In genomic region chr3:89337721-89338578, GRCm38 (mm10) we compare ENCODE assay signal across 8 mouse cellular contexts. TPM values are rescaled to one million over a fixed set of nuclear protein-coding genes. Genes with fewer than 3 reads are reported as not detected.
DNase-seq lines count a peak whose midpoint lies in the region; ATAC-seq and TF ChIP-seq lines count a peak whose summit lies in the region.

TSS of gene Efna4 (minus strand) at chr3:89338028.

- no peaks in the 10 kb centered on the region for H3K9me3 ChIP-seq in heart, embryonic 11.5 days (replicated peaks; ENCODE audit: control insufficient read depth, low read length)
- H3K9me3 ChIP-seq in stomach, postnatal 0 days (ENCODE audit: control insufficient read depth, low read length), result no peaks in the 10 kb centered on the region

- peaks cover 9% of the 10 kb centered on the region; the same call in 1 of the 2 replicates for H3K36me3 ChIP-seq in heart, embryonic 11.5 days (ENCODE audit: control insufficient read depth, insufficient read depth, low read length)
- peaks cover 2% of the 10 kb centered on the region; the same call in 1 of the 2 replicates for H3K36me3 ChIP-seq in stomach, postnatal 0 days (ENCODE audit: control insufficient read depth, insufficient read depth, low read length)

- WGBS in heart, embryonic 11.5 days (ENCODE audit: insufficient replicate concordance), result under 1% methylated on average over 44 of the region's 44 CpGs
- 1% methylated on average over 44 of the region's 44 CpGs for WGBS in stomach, postnatal 0 days

- H3K4me3 ChIP-seq in heart, embryonic 11.5 days (ENCODE audit: low read depth, low read length), result peak within 1 kb of the TSS; percentile 84
- H3K4me3 ChIP-seq in stomach, postnatal 0 days (ENCODE audit: low read depth, low read length), result peak within 1 kb of the TSS; percentile 78

- TF ChIP-seq EP300 in stomach, postnatal 0 days (optimal IDR thresholded peaks at IDR 0.05), result no peak

- peak; percentile 79 for ATAC-seq in heart, embryonic 11.5 days (replicated peaks; ENCODE audit: insufficient number of reproducible peaks, low FRiP score, low TSS enrichment)
- peak; percentile 66 for ATAC-seq in stomach, postnatal 0 days (ENCODE audit: low FRiP score, low TSS enrichment)

- H3K9ac ChIP-seq in heart, embryonic 11.5 days (ENCODE audit: low read depth, low read length), result peak within 1 kb of the TSS; percentile 88
- peak within 1 kb of the TSS; percentile 85 for H3K9ac ChIP-seq in stomach, postnatal 0 days (ENCODE audit: low read length)

- 0 out of 2 replicates have a peak, but pooled peaks have one; percentile 1 for TF ChIP-seq CTCF in stomach, postnatal 0 days (IDR thresholded peaks at IDR 0.05; ENCODE audit: low read depth)

- peaks cover 26% of the 10 kb centered on the region for H3K4me1 ChIP-seq in heart, embryonic 11.5 days (ENCODE audit: control insufficient read depth, insufficient read depth, low read length)
- H3K4me1 ChIP-seq in stomach, postnatal 0 days (replicated peaks; ENCODE audit: control insufficient read depth, insufficient read depth), result peaks cover 5% of the 10 kb centered on the region

- H3K27ac ChIP-seq in heart, embryonic 11.5 days (ENCODE audit: low read depth, low read length), result peak within 1 kb of the TSS; percentile 73
- peak within 1 kb of the TSS; percentile 89 for H3K27ac ChIP-seq in stomach, postnatal 0 days (replicated peaks)

- peak; percentile 49 to 60 for DNase-seq in lung, adult 18-20 months
- no peak for DNase-seq in lung, postnatal 25 days (ENCODE audit: low spot score)
- DNase-seq in adrenal gland, postnatal 36 days, result peak; percentile 56 to 70
- peak; percentile 62 for DNase-seq in kidney, adult 9 months
- DNase-seq in lung, postnatal 10 days, result peak; percentile 78
- peak; percentile 79 for DNase-seq in stomach, postnatal 0 days (ENCODE audit: low spot score)
- DNase-seq in gastrocnemius, postnatal 36 days, result no peak

- intact Hi-C loops in gastrocnemius, postnatal 36 days (cut with DNase I), result no loop called here

- H3K4me2 ChIP-seq in heart, embryonic 11.5 days, result peak within 1 kb of the TSS; percentile 85
- peak within 1 kb of the TSS; percentile 91 for H3K4me2 ChIP-seq in stomach, postnatal 0 days (replicated peaks; ENCODE audit: low read depth)

- H3K27me3 ChIP-seq in heart, embryonic 11.5 days (ENCODE audit: control insufficient read depth, insufficient read depth, low read length), result peaks cover 2% of the 10 kb centered on the region; the same call in 1 of the 2 replicates
- H3K27me3 ChIP-seq in stomach, postnatal 0 days (ENCODE audit: control insufficient read depth, insufficient read depth, low read length), result no peaks in the 10 kb centered on the region

RNA-seq across cellular contexts. Expression of gene Efna4, which starts in this region (rescaled TPM):
- total RNA-seq in adrenal gland, postnatal 36 days (2021), result 1 to 10 TPM in 1 of 2 experiments, under 1 TPM in 1; 0.93 to 1.3 TPM
- 9.3 and 10.2 TPM in 2 replicates for polyA plus RNA-seq in heart, embryonic 11.5 days (2014; fragmentation: Nextera tagmentation; extraction: Ambion mirVana)
- polyA plus RNA-seq in stomach, postnatal 0 days (2015; fragmentation: Nextera tagmentation; extraction: Ambion mirVana), result 8.9 and 11.7 TPM in 2 replicates
- under 1 TPM in 1 of 2 experiments, not detected in 1; 0.15 TPM for total RNA-seq in gastrocnemius, postnatal 36 days (2021)

Comparison
In these comparisons a context has a peak if more than half of its experiments do, and no peak if none do; other contexts are left out.
1. DNase-seq: peak in lung, adult 18-20 months (2 of 2), adrenal gland, postnatal 36 days (2 of 2), kidney, adult 9 months (single experiment), lung, postnatal 10 days (single experiment) and stomach, postnatal 0 days (single experiment); none in lung, postnatal 25 days (single experiment) and gastrocnemius, postnatal 36 days (0 of 2).